Mouse (Mus musculus) retina, adult 2 months (tissue): ENCODE data around the gene Cacna1e.
A peak's percentile ranks its signal among the peaks of the same experiment; 100 is the strongest.

Source experiments
- DNase-seq: peaks from one replicate; pipeline ENCODE4 v3.0.0-alpha.2; 2012; ENCODE audit warnings: low read depth, low spot score

Cacna1e gene

DNA sequence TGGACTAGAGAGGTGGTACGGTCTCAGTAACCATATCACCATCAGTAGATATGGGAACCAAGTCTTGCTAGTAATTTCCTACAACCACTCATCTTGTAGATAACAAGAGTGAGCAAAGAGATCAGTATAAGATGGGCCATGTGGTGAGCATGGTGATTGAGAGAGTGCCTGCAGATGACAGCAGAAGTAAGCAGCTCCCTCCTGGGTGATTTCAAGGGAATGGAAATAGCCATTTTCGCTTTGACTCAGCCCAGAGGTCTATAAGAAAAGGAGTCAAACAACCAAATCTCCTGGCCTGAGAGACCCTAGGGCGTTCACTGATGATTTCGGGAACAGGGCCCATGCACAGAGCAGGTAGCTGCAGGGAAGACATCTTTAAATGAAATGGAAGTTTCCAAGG is 45.0 kb downstream of the Cacna1e start:
- DNase-seq, result no peak

GRCm38 (mm10) chr1:154836473-154836872 is 47.8 kb downstream of the Cacna1e start:
- DNase-seq, result no peak

GRCm38 (mm10) chr1:154832168-154832539 is 52.1 kb downstream of the Cacna1e start:
- no peak for DNase-seq

DNA sequence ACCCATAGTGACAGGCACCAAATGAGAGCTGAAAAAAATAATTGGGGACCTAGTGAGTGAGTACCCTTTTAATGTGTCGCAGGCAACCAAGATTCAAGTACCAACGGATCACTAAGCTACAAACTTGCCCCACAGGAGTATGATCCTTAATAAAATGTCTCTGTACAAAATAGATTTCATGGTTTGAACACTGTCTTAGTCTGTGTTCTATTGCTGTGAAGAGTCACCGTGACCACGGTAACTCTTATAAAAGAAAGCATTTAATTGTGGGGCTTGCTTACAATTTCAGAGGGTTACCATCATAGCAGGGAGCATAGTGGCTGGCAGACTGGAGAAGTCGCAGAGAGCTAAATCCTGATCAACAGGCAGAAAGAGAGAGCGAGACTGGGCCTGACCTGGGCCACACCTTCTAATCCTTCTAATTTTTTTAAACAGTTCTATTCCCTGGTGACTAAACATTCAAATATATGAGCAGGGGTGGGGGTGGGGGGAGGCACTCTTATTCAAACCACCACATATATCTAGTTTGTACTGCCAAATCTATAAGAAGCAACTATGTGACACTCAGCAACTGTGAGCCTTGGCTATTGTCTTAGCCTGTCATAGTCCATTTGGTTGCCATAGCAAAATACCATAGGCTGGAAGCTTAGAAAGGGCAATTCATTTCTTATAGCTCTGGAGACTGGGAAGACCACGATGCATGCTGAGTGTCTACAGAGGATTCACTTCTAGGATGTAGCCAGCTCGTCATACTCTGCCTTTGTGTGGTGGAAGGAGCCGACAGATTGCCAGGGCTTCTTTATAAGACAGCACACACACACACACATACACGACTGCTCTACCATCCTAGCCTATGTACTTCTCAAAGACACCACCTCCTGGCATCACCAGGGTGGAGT is 52.8 kb downstream of the Cacna1e start:
- DNase-seq, result no peak

DNA sequence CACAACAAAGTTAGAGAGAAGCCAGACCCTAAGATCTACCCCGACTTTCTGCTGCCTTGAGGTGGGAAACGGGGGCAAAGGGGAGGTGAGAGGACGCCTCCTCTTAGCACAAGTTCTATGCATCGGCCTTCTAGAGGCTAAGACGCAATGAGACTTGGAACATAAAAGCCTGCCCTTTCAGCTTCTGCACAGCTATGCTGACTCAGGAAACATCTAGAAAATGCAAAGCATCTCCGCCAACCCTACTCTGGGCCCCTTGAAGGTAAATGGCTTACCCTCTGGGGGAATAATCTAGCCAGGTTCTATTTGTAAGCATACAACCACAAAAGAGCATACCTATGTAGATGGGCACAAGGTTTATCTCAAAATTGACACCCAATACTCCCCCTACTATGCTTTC is 54.2 kb downstream of the Cacna1e start:
- DNase-seq, result no peak

- no peak for DNase-seq
Observed at GRCm38 (mm10) chr1:154823098-154823497, 61.2 kb downstream of the Cacna1e start.

- DNase-seq, result no peak
Observed at GRCm38 (mm10) chr1:154820422-154820821, 63.9 kb downstream of the Cacna1e start.

- no peak for DNase-seq
Observed at GRCm38 (mm10) chr1:154819960-154820359, 64.3 kb downstream of the Cacna1e start.

- DNase-seq, result no peak
Observed at GRCm38 (mm10) chr1:154818742-154819141, 65.6 kb downstream of the Cacna1e start.

- no peak for DNase-seq
Observed at GRCm38 (mm10) chr1:154816836-154817235, 67.5 kb downstream of the Cacna1e start.

- DNase-seq, result no peak
Observed at GRCm38 (mm10) chr1:154816267-154816666, 68.0 kb downstream of the Cacna1e start.

- no peak for DNase-seq
Observed at GRCm38 (mm10) chr1:154805742-154806141, 78.6 kb downstream of the Cacna1e start.

GRCm38 (mm10) chr1:154805038-154805437 is 79.3 kb downstream of the Cacna1e start:
- no peak for DNase-seq

GRCm38 (mm10) chr1:154802301-154802904 is 81.9 kb downstream of the Cacna1e start:
- DNase-seq, result no peak

DNA sequence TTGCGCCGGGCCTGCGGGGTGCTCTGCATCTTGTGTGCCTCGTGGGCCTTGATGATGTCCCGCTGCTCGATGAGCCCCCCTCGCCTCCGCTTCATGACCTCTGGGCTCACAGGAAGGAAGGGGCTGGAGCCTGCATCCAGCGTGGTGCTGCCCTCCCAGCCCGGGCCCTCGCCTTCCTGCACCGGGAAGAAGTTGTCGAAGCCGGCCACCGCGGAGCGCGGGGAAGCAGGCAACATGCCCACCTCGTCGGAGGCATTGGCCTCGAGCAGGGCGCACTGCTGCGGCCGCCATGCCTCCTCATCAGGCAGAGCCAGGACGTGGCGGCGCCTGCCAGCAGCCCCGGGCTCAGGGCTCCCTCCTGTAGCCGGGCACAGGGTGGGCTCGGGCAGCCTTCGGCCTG is 85.0 kb downstream of the Cacna1e start:
- DNase-seq, result no peak

DNA sequence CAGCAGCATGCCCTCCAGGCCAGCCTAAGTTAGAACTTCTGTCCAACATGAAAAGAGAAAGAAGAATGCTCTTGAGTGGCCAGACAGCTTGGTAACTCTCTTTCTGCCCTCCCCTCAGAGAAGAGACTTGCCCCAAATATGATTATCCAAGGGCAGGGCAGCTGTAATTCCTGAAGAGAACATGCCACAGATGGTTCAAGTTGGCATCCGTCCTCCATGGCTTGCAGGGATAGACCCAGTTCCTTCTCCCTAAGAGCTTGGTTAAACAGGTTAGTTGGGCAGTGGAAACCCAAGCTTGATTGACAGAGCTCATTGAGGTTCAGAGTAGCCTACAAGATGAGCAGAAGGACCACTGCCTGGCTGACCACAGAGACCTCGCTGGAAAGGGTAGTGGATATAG is 85.5 kb downstream of the Cacna1e start:
- DNase-seq, result no peak

- no peak for DNase-seq
Observed at GRCm38 (mm10) chr1:154796685-154797084, 87.6 kb downstream of the Cacna1e start.

- no peak for DNase-seq
Observed at GRCm38 (mm10) chr1:154794518-154794951, 89.8 kb downstream of the Cacna1e start.

DNA sequence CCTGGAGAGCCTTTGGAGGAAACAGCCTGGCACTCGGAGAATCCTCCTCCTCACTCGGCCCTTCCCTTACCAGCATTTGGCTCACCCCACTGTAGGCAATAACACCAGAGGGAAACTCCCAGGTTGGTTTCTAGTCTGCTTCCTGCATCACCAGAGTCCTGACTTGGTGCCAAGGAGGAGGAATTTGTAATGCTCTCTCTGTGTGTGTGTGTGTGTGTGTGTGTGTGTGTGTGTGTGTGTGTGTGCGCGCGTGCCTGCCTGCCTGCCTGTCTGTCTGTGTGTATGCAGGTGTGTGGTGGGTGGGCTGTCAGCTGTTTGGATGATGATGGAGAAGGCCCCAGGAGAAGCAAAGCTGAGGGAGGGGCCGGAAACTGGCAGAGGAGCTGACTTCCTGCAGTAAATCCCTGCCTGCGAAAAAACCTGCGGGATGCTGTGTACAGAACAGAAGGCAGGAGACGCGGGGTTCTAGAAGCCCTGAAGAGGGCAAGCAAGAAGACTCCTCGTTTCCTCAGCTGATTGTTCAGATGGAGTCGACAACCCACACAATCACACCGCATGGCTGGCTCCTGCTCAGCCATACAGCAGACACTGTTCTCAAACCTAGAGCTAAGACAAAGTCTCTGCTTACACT is 92.6 kb downstream of the Cacna1e start:
- no peak for DNase-seq

DNA sequence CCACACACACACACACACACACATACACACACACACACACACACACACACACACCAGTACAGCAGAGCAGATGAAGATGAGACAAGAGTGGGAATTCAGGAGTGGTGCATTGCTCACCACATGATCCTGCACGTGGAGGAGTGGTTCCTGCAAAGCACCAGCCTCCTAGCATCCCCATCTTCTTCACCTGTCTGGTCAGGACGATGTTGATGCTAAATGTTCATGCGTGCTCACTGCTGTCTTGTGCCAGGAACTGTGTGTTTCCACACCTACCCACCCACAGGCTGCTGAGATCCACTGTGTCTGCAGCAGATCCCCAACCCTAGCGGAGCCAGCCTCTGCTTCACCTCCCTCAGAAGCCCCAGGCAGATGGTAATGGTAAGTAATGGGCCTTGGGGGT is 95.8 kb downstream of the Cacna1e start:
- no peak for DNase-seq

DNA sequence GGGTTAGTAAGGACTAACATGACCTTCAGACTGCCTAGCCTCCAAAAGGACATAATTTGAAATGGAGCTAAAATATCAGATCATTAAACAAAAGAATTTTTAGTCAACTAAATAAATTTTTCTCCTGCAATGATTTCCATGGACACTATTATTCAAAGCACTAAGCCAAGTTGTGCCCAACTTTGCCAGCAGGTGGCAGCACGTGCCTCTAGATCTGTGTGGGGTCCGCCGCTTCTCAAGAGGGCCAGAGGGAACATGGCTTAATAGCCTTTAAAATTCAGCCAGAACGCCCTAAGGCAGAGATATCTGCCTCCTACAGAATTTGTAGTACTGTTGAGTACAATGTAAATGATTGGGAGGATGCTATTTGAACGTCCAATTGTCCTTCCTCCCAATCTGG is 96.2 kb downstream of the Cacna1e start:
- DNase-seq, result peak; percentile 30

DNA sequence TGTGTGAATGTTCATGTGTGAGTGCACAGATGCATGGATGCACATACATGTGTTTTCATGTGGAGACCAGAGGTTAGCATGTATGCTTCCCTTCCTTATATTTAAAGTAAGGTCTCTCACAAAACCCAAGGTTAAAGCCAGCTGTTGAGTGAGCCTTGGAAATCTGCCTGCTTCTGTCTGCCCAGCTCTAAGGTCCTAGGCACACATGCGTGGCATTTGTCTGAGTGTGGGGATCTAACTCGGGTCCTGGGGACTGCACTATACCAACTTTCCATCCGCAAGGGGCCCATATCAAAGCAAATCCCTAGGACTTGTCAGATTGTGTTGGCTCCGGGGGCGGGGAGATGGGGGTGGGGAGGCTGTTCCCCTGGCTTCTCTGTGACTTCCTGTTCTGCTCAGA is 96.9 kb downstream of the Cacna1e start:
- DNase-seq, result no peak

GRCm38 (mm10) chr1:154786243-154786669 is 98.0 kb downstream of the Cacna1e start:
- peak; percentile 65 for DNase-seq
